Mouse (Mus musculus) regulatory T cell (primary cell): ENCODE measurements around the gene Rpgrip1.

ENCODE experiments used
- in situ Hi-C: fragments of 300-600 bp; cut with MboI, MseI; formaldehyde crosslinking; loops from one replicate; pipeline ENCODE4 v1.15.1; 2025; ENCODE audit warnings: high pct_unique_total_duplicates

Gene Rpgrip1

DNA sequence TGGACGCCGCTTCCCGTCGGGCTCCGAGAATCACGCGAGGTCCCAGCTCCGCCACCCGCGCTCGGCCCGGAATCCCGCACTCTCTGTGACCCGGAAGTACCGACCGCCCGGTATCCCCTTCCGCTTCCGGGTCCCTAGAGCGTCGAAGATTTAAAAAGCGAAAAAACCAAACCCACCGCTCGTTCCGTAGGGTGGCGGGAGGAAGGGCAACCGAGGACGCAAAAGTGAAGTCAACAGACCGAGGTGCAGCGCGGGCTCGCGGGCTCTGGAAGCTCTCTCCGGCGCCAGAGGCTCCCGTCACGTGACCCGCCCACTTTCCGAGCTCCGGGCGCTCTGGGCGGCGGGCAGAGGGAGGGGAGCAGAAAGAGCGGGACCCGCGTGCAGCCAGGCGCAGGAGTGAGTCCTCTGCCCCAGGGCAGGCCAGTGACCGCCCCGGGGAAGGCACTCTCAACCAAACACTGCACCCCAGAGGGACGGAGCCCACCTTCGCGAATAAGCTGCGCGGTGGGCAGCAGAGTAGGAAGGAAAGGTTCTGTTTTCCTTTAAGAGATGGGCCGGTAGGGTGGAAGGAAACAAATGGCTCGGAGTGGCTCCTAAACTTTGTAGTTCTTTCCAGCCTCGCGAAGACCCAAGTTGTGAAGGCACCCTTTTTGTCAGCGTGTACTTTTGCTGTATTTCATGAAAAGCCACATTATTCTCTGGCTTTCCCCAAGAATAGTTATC lies 86.8 kb downstream of the Rpgrip1 start, which contains the start of gene Supt16:
Gene Supt16 (minus strand): TSS at position 261 of the 723 bp plus-strand sequence.
- in situ Hi-C loops, result loop anchor here (5.0 kb wide), 1 partner anchor 80 kb away; the partner anchor contains the start of genes Rab2b and Tox4

DNA sequence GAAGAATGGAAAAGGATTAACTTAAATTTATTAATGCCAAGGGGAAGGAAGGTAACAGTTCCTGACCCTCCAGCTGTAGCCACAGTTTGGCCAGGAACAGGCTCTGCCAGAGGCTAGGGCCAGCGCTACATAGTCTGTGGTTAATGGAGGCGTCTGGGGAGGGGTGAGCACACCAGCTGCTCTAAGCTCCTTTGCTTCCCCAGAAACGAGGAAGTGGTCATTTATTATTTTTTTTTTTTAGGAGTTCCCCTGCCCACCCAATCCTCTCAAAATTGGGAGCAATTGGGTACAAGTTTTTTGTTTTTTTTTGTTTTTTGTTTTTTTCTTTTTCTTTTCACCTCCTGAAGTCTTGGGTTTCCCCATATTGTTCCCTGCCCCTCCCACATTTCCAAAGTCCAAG lies 87.6 kb downstream of the Rpgrip1 start:
- in situ Hi-C loops, result loop anchor here (5.0 kb wide), 1 partner anchor 79 kb away; the partner anchor contains the start of genes Rab2b and Tox4

- in situ Hi-C loops, result loop anchor here (5.0 kb wide), 1 partner anchor 78 kb away; the partner anchor contains the start of genes Rab2b and Tox4
Observed at GRCm38 (mm10) chr14:52199412-52199811, 88.9 kb downstream of the Rpgrip1 start.
